18 mouse cellular contexts compared by ENCODE assay signal in the genomic region with DNA sequence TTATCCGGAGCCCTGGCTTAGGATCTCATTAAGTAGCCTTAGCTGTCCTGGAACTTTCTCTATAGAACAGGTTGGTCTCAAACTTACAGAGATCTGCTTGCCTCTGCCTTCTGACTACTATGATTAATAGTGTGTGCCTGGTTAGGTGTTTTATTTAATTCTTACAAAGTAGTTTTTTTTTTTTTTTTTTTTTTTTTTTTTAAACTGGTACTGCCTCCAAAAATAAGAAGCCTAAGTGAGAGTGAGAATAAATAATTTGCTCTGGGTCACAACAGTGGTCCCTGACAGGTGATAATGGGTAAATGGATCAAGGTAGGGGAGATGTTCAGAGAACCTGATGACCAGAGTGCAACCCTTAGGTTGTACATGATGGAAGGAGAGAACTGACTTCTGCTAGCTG. TPM values are rescaled to one million over a fixed set of nuclear protein-coding genes. Genes with fewer than 3 reads are reported as not detected.
DNase-seq lines count a peak whose midpoint lies in the region; ATAC-seq and TF ChIP-seq lines count a peak whose summit lies in the region.
"Had no signal": no experiment of that assay in that cellular context is flagged by ENCODE, and none has a peak within 500 bp of the region (broad histone marks: within the 10 kb centered on the region; RNA-seq: fewer than 3 reads in every experiment).

No protein-coding gene starts in this region.

- no peaks in the 10 kb centered on the region for H3K4me1 ChIP-seq in lung, embryonic 14.5 days (ENCODE audit: insufficient read depth)

- ATAC-seq in lung, embryonic 14.5 days (ENCODE audit: insufficient read depth): no peak
- no peak for ATAC-seq in activated CD4-positive, CD25-positive, alpha-beta regulatory T cell, adult 4 months
- ATAC-seq: midbrain, embryonic 16.5 days had no signal

- H3K27ac ChIP-seq in lung, embryonic 14.5 days (ENCODE audit: low read depth): no peak overlapping the region
- H3K27ac ChIP-seq: neural tube, embryonic 13.5 days had no signal

- DNase-seq in heart, adult 11 months: peak; percentile 29
- no peak for DNase-seq in heart, postnatal 14 days
- no peak for DNase-seq in lung, embryonic 14.5 days
- DNase-seq in lung, postnatal 10 days: no peak
- peak; percentile 29 for DNase-seq in c-Kit-positive CD71-positive TER-119-positive erythroid progenitor cells, embryonic 14.5 days (ENCODE audit: low spot score)
- no peak for DNase-seq in yolk sac, embryonic 10.5 days (ENCODE audit: low spot score)
- DNase-seq: B cell, adult 2 months; cerebellum, adult 11 months; gastrocnemius, postnatal 14 days; kidney, adult 9 months; layer of hippocampus, postnatal 36 days; lung, adult 2 months; right cerebral cortex, postnatal 4 days; thymus, adult 2 months had no signal

- H3K27me3 ChIP-seq in lung, embryonic 14.5 days (ENCODE audit: insufficient read depth, low read length): no peaks in the 10 kb centered on the region
- no peaks in the 10 kb centered on the region for H3K27me3 ChIP-seq in myocyte (ENCODE audit: control insufficient read depth, insufficient read depth, insufficient read length)
- H3K27me3 ChIP-seq: neural tube, embryonic 13.5 days had no signal

- peaks cover 23% of the 10 kb centered on the region for H3K79me2 ChIP-seq in myocyte (ENCODE audit: control insufficient read depth, insufficient read depth)

- intact Hi-C loops in heart, postnatal 14 days (cut with DNase I): no loop called here

- no peaks in the 10 kb centered on the region for H3K36me3 ChIP-seq in lung, embryonic 14.5 days (ENCODE audit: insufficient read depth)
- H3K36me3 ChIP-seq in myocyte (ENCODE audit: control insufficient read depth, insufficient read depth): peaks cover 8% of the 10 kb centered on the region
- H3K36me3 ChIP-seq: neural tube, embryonic 13.5 days had no signal

- no peaks in the 10 kb centered on the region for H3K9me3 ChIP-seq in lung, embryonic 14.5 days (ENCODE audit: low read depth, low read length)
- H3K9me3 ChIP-seq: neural tube, embryonic 13.5 days had no signal

- WGBS in lung, embryonic 14.5 days: 74% methylated on average over 1 of the region's 1 CpGs

- H3K9ac ChIP-seq in lung, embryonic 14.5 days: no peak overlapping the region
- H3K9ac ChIP-seq: neural tube, embryonic 13.5 days had no signal

- TF ChIP-seq POLR2A in myocyte (IDR thresholded peaks at IDR 0.05; ENCODE audit: insufficient read length, low read depth): no peak

- peak overlapping the region; percentile 25 for H3K4me2 ChIP-seq in lung, embryonic 14.5 days
- H3K4me2 ChIP-seq in myocyte (ENCODE audit: low read depth): peak overlapping the region; percentile 96

- H3ac ChIP-seq in myocyte (ENCODE audit: control insufficient read depth, insufficient read length): no peak overlapping the region

- TF ChIP-seq CTCF in lung, embryonic 14.5 days (IDR thresholded peaks at IDR 0.05; ENCODE audit: low read depth): no peak

- no peak overlapping the region for H3K4me3 ChIP-seq in lung, embryonic 14.5 days (ENCODE audit: low read depth, low read length)
- peak overlapping the region; percentile 46 for H3K4me3 ChIP-seq in myocyte

TF ChIP-seq in myocyte, 11 proteins besides CTCF, POLR2A, EP300 and RAD21:
- no peak for TF ChIP-seq MAX (IDR thresholded peaks at IDR 0.05; ENCODE audit: low read depth)
- no peak for TF ChIP-seq TCF12 (IDR thresholded peaks at IDR 0.05; ENCODE audit: insufficient read depth, poor library complexity, severe bottlenecking)
- TF ChIP-seq SRF (IDR thresholded peaks at IDR 0.05; ENCODE audit: control insufficient read depth, insufficient read length, low read depth): no peak
- TF ChIP-seq USF1 (IDR thresholded peaks at IDR 0.05; ENCODE audit: low read depth): no peak
- no peak for TF ChIP-seq MYOG (IDR thresholded peaks at IDR 0.05; ENCODE audit: control insufficient read depth in 1 of 3, insufficient read depth in 1 of 3, insufficient read length in 2 of 3, low read depth in 2 of 3)
- no peak for TF ChIP-seq POLR2AphosphoS2 (IDR thresholded peaks at IDR 0.05; ENCODE audit: insufficient read length, low read depth)
- TF ChIP-seq MYOD1 (IDR thresholded peaks at IDR 0.05; ENCODE audit: control insufficient read depth in 1 of 3, insufficient read length in 2 of 3, low read depth in 2 of 3): no peak
- TF ChIP-seq E2F4 (IDR thresholded peaks at IDR 0.05; ENCODE audit: insufficient read depth): no peak
- no peak for TF ChIP-seq REST (IDR thresholded peaks at IDR 0.05; ENCODE audit: insufficient read depth, insufficient read length)

RNA-seq across cellular contexts. Expression of a gene that starts 3.4 kb away (rescaled TPM):
- 1 to 10 TPM; 4.8 to 5.2 TPM for total RNA-seq in heart, postnatal 14 days (2021)
- 8.9 and 11.5 TPM in 2 replicates for polyA plus RNA-seq in lung, embryonic 14.5 days (2014; fragmentation: Nextera tagmentation; extraction: Ambion mirVana)
- polyA plus RNA-seq in myocyte (2012; fragmentation: generic; extraction: Trizol): 12.7 TPM
- polyA plus RNA-seq in activated CD4-positive, CD25-positive, alpha-beta regulatory T cell, adult 4 months (2017; shearing (Covaris generic)): 10 to 100 TPM; 13.8 to 26.3 TPM

RNA-seq across cellular contexts. Expression of a gene that starts 54.7 kb away (rescaled TPM):
- 100 to 1,000 TPM; 183 to 189 TPM for total RNA-seq in heart, postnatal 14 days (2021)
- 12.1 and 14.9 TPM in 2 replicates for polyA plus RNA-seq in lung, embryonic 14.5 days (2014; fragmentation: Nextera tagmentation; extraction: Ambion mirVana)
- polyA plus RNA-seq in myocyte (2012; fragmentation: generic; extraction: Trizol): 35.8 TPM
- 1 to 10 TPM; 1.8 to 2.6 TPM for polyA plus RNA-seq in activated CD4-positive, CD25-positive, alpha-beta regulatory T cell, adult 4 months (2017; shearing (Covaris generic))

Comparison
In these comparisons a context has a peak if more than half of its experiments do, and no peak if none do; other contexts are left out.
1. DNase-seq: peak in heart, adult 11 months (single experiment) and c-Kit-positive CD71-positive TER-119-positive erythroid progenitor cells, embryonic 14.5 days (single experiment); none in heart, postnatal 14 days (0 of 2), lung, embryonic 14.5 days (single experiment), lung, postnatal 10 days (single experiment) and yolk sac, embryonic 10.5 days (single experiment).